Mouse (Mus musculus) kidney, postnatal 0 days (tissue): ENCODE results near the gene Lmx1a. TPM values are rescaled to one million over a fixed set of nuclear protein-coding genes. Genes with fewer than 3 reads are reported as not detected.
A peak's percentile ranks its signal among the peaks of the same experiment; 100 is the strongest.

ENCODE experiments used
- ATAC-seq: fragments of 200-750 bp; cut with Nextera tagmentation; replicated peaks from 2 replicates; pipeline ENCODE4 v1.8.0; 2017; ENCODE audit warnings: low read depth, moderate number of reproducible peaks, moderate TSS enrichment, moderate library complexity; ENCODE audit not compliant: low FRiP score
- DNase-seq: peaks from one replicate; pipeline ENCODE4 v3.0.0-alpha.2; 2016; ENCODE audit warnings: low spot score
- H3K27ac ChIP-seq: fragments of 300-500 bp; sonication (generic); 2 replicates; pipeline ENCODE4 v1.5.1; 2014; ENCODE audit warnings: mild to moderate bottlenecking
- H3K27me3 ChIP-seq: fragments of 300-500 bp; sonication (generic); 2 replicates; pipeline ENCODE4 v1.6.1; 2014; ENCODE audit warnings: low read length, mixed read lengths; ENCODE audit not compliant: insufficient read depth
- H3K36me3 ChIP-seq: fragments of 300-500 bp; sonication (generic); 2 replicates; pipeline ENCODE4 v1.6.1; 2014; ENCODE audit warnings: low read length, mixed read lengths; ENCODE audit not compliant: insufficient read depth
- H3K4me1 ChIP-seq: fragments of 300-500 bp; sonication (generic); replicated peaks from 2 replicates; pipeline ENCODE4 v1.6.1; 2014; ENCODE audit warnings: antibody characterized with exemption, low read length, mixed read lengths; ENCODE audit not compliant: insufficient read depth
- H3K4me2 ChIP-seq: fragments of 300-500 bp; sonication (generic); 2 replicates; pipeline ENCODE4 v1.6.1; 2014; ENCODE audit warnings: mild to moderate bottlenecking, low read length, moderate library complexity, mixed read lengths
- H3K4me3 ChIP-seq: fragments of 300-500 bp; sonication (generic); replicated peaks from 2 replicates; pipeline ENCODE4 v1.5.1; 2014; ENCODE audit warnings: low read depth, low read length
- H3K9ac ChIP-seq: fragments of 300-500 bp; sonication (generic); 2 replicates; pipeline ENCODE4 v1.6.1; 2014; ENCODE audit warnings: low read depth, low read length
- H3K9me3 ChIP-seq: fragments of 300-500 bp; sonication (generic); replicated peaks from 2 replicates; pipeline ENCODE4 v1.6.1; 2016; ENCODE audit warnings: low read length, inconsistent platforms, mixed read lengths
- CTCF ChIP-seq: IDR thresholded peaks from 2 replicates; pipeline ENCODE4 v1.5.1; 2016; ENCODE audit warnings: antibody characterized with exemption, low read depth, mild to moderate bottlenecking, moderate library complexity
- WGBS: fragments of 180-500 bp; shearing (Covaris S2); extraction: QIAGEN DNeasy Blood & Tissue Kit; methylation state at CpG from one replicate; pipeline ENCODE4 v1.1.7; 2014; 5-methylcytosine and 5-hydroxymethylcytosine counted together
- polyA plus RNA-seq: library from polyadenylated mRNA; unstranded; fragments of >200 nt; fragmentation: Nextera tagmentation; extraction: Ambion mirVana; gene quantifications from 2 replicates; pipeline ENCODE4 v1.2.1, GENCODE M21; 2015

Lmx1a gene
- polyA plus RNA-seq, 1 experiment from 2014 or later = 0.04 TPM

DNA sequence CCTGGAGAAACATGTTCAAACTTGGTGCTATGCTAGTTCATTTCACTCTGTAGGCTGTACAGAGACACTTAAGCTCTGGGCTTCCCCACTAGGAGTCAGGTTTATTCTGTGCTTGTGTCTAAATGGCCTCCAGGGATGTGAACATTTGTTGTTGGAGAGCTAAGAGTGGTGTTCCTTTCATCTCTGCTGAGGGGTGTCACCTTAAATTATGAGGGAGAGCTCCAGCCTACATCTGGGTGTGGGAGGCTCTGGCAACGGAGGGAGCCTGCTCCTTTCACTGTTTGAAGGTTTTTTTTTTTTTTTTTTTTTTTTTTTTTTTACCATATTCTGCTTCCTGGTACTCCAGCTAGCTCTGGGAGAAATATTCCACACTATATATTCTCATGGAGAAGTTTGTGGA, 132.1 kb downstream of the Lmx1a start:
- Histone ChIP-seq H3K4me3 (no peak overlapping the region), H3K27ac (no peak overlapping the region), H3K4me2 (no peak overlapping the region), H3K27me3 (no peaks in the 10 kb centered on the region), H3K36me3 (no peaks in the 10 kb centered on the region), H3K4me1 (no peaks in the 10 kb centered on the region), H3K9ac (no peak overlapping the region), H3K9me3 (no peaks in the 10 kb centered on the region)
- WGBS = 7% methylated on average over 1 of the region's 1 CpGs
- DNase-seq = peak; percentile 48
- TF ChIP-seq CTCF = no peak
- no peak for ATAC-seq

DNA sequence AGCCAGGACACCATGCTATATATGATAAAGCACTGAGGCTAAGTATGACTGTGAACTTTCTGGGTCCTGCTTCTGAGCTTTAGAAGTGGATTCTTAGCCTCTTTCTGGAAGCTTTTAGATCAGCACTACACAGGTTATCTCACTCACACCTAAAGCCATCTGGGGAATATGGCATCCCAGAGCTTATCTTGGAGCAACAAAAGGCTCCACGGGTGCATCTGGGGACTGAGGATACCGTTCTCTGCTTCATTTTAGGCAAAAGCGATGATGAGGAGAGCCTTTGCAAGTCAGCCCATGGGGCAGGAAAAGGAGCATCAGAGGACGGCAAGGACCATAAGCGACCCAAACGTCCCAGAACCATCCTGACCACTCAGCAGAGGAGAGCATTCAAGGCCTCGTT, 141.3 kb downstream of the Lmx1a start:
- Histone ChIP-seq H3K27me3 (no peaks in the 10 kb centered on the region), H3K9me3 (no peaks in the 10 kb centered on the region), H3K9ac (no peak overlapping the region), H3K4me2 (no peak overlapping the region), H3K4me1 (no peaks in the 10 kb centered on the region), H3K4me3 (no peak overlapping the region), H3K27ac (no peak overlapping the region), H3K36me3 (no peaks in the 10 kb centered on the region)
- TF ChIP-seq CTCF = no peak
- no peak for ATAC-seq
- WGBS = 83% methylated on average over 7 of the region's 7 CpGs
- no peak for DNase-seq

DNA sequence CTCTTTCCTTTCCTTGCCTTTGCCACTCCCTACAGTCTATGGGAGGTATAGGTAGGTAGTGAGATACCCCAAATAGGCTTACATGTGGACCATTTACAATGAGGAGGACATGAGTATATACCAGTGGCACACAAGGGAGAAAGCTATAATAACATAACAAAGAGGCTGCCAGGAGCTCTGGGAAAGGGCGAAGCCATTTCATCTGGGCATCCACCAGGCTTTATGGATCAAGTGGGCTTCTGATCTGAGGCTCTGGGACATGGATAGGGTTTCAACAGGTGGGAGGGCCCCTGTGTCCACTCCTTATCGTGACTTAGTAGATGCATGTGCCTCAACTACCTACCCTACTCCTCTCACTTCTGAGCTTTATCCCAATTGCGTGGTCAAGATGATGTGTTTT, 142.6 kb downstream of the Lmx1a start:
- H3K27me3 ChIP-seq = no peaks in the 10 kb centered on the region
- no peak overlapping the region for H3K27ac ChIP-seq
- no peak overlapping the region for H3K9ac ChIP-seq
- H3K4me1 ChIP-seq = no peaks in the 10 kb centered on the region
- no peak for DNase-seq
- H3K4me3 ChIP-seq = no peak overlapping the region
- H3K36me3 ChIP-seq = no peaks in the 10 kb centered on the region
- no peak overlapping the region for H3K4me2 ChIP-seq
- no peak for TF ChIP-seq CTCF
- H3K9me3 ChIP-seq = no peaks in the 10 kb centered on the region
- no peak for ATAC-seq
- WGBS = 93% methylated on average over 3 of the region's 3 CpGs

DNA sequence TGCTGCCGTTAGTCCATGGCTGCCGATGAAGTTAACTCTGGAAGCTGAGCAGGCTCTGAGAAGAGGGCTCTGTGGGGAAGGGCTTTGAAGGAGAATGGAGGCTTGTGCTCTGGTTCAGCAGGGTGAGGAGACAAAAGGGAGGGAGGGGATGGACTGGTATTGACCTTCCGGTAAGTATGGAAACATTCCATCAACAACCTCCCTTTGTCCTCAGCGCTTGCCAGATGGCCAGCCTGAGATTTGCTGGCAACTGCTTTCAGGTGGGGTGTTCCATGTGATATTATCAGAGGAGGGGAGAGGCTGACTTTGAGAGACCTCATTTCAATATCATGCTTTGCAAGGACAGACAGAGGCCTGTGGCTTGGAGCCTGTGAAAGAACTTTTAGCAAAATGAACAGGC, 165.8 kb downstream of the Lmx1a start:
- Histone ChIP-seq H3K4me2 (no peak overlapping the region), H3K4me1 (no peaks in the 10 kb centered on the region), H3K36me3 (no peaks in the 10 kb centered on the region), H3K4me3 (no peak overlapping the region), H3K9me3 (no peaks in the 10 kb centered on the region), H3K27me3 (no peaks in the 10 kb centered on the region), H3K27ac (no peak overlapping the region), H3K9ac (no peak overlapping the region)
- no peak for TF ChIP-seq CTCF
- ATAC-seq = no peak
- DNase-seq = no peak
- WGBS = 67% methylated on average over 4 of the region's 4 CpGs

DNA sequence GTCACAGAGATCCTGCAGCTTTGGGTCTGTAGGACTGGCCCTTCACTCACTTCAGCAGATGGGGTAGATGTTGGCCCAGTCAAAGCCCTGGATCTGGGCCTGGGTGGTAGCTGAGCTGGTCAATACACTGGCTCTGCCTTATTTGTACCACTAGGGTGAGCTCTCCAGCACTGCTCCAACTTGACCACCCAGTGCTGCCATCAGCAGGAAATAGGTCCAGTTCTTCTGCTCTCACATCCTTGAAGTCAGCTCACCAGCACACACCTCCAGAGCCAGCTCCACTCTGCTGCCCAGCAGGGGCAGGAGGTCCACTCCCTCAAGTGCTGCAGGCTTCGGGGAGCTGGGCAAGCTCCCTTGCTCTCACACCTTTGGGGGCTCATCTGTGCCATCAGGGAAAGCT, 183.0 kb downstream of the Lmx1a start:
- TF ChIP-seq CTCF = peak; percentile 51
- no peaks in the 10 kb centered on the region for H3K4me1 ChIP-seq
- DNase-seq = no peak
- no peak overlapping the region for H3K9ac ChIP-seq
- H3K9me3 ChIP-seq = no peaks in the 10 kb centered on the region
- no peak overlapping the region for H3K4me2 ChIP-seq
- no peaks in the 10 kb centered on the region for H3K36me3 ChIP-seq
- H3K27ac ChIP-seq = no peak overlapping the region
- no peak for ATAC-seq
- WGBS = 74% methylated on average over 1 of the region's 1 CpGs
- H3K27me3 ChIP-seq = no peaks in the 10 kb centered on the region
- no peak overlapping the region for H3K4me3 ChIP-seq

DNA sequence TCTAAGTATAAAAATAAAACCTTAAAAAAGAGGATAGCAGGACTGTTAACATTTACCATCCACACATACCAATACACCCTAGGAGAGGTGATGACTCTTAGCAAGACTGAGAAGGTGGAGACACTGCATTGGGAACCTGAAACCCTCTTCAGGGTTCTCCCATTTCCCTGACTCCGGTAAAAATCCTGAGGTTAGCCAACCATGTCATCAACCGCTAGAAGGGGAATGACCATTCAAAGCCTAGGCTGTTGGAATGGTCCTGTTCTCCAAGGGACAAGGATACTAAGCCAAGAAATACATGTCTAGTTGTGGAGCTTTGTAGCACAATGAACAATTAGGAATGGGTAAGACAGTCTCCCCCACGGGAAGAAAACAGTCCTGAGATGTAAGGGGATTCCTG, 185.1 kb downstream of the Lmx1a start:
- ATAC-seq (no peak), DNase-seq (no peak)
- Histone ChIP-seq H3K27me3 (no peaks in the 10 kb centered on the region), H3K27ac (no peak overlapping the region), H3K4me1 (no peaks in the 10 kb centered on the region), H3K4me3 (no peak overlapping the region), H3K9me3 (no peaks in the 10 kb centered on the region), H3K9ac (no peak overlapping the region), H3K4me2 (no peak overlapping the region), H3K36me3 (no peaks in the 10 kb centered on the region)
- no peak for TF ChIP-seq CTCF
- WGBS = 29% methylated on average over 3 of the region's 3 CpGs

DNA sequence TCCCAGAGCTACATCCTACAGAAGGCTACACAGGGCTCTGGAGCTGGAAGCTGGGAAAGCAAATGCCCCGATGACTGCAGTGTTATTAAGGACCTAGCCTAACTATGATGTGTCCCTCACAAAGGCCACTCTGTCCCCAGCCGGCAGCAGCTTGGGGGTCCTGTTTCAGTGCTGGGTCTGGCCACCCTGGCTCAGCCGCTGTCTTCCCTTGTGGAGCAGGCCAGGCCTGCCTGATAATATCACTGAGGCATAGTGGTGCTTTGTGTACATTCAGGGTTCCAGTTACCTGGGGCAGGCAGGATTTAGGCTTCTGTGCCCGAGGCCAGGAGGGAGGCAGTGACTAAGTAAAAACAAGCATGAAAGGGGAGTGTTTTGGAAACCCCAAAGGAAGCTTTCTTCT, 188.9 kb downstream of the Lmx1a start:
- Histone ChIP-seq H3K9ac (no peak overlapping the region), H3K4me3 (no peak overlapping the region)

More for the DNA sequence above, 188.9 kb downstream of the Lmx1a start:
- no peak for TF ChIP-seq CTCF
- Histone ChIP-seq H3K4me2 (no peak overlapping the region), H3K9me3 (no peaks in the 10 kb centered on the region), H3K27ac (no peak overlapping the region), H3K36me3 (no peaks in the 10 kb centered on the region), H3K4me1 (no peaks in the 10 kb centered on the region), H3K27me3 (no peaks in the 10 kb centered on the region)
- ATAC-seq (no peak), DNase-seq (no peak)
- 58% methylated on average over 4 of the region's 4 CpGs for WGBS
